In the genomic region with DNA sequence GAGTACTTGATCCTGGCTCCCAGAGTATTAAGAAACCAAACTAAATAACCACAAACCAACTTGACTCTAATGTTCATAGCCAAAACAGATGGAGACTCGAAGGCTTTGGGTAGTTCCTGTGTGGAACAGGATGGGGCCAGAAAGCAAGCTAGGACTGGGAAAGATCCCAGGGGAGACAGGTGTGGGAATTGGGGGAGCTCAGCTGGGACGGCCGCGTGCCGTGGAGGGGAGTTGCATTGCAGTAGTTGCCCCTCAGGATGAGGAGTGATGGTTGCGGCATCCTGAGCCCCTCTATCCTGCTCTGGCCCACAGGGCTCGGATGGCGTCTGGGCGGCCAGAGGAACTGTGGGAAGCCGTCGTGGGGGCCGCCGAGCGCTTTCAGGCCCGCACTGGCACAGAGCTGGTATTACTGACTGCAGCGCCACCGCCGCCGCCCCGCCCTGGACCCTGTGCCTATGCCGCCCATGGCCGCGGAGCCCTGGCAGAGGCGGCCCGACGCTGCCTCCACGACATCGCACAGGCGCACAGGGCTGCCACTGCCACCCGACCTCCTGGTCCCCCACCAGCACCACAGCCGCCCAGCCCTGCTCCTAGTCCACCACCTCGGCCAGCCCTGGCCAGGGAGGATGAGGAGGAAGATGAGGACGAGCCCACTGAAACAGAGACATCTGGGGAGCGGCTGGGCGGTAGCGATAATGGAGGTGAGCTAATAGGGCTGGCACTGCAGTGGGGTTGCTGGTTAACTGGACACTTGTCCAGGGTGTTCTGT, we compare ENCODE assay signal across 13 mouse cellular contexts. TPM values are rescaled to one million over a fixed set of nuclear protein-coding genes. Genes with fewer than 3 reads are reported as not detected.
DNase-seq lines count a peak whose midpoint lies in the region; ATAC-seq and TF ChIP-seq lines count a peak whose summit lies in the region.
"Had no signal": no experiment of that assay in that cellular context is flagged by ENCODE, and none has a peak within 500 bp of the region (broad histone marks: within the 10 kb centered on the region; RNA-seq: fewer than 3 reads in every experiment).

No protein-coding gene starts in this region.

- H3K4me2 ChIP-seq in forebrain, embryonic 12.5 days, result no peak overlapping the region
- no peak overlapping the region for H3K4me2 ChIP-seq in forebrain, postnatal 0 days (ENCODE audit: low read depth)
- peak overlapping the region; percentile 93 for H3K4me2 ChIP-seq in liver, embryonic 11.5 days
- no peak overlapping the region for H3K4me2 ChIP-seq in liver, postnatal 0 days (ENCODE audit: low read depth, low read length)

- H3K27me3 ChIP-seq in forebrain, embryonic 12.5 days, result no peaks in the 10 kb centered on the region
- H3K27me3 ChIP-seq in forebrain, postnatal 0 days (ENCODE audit: insufficient read depth, low read length), result no peaks in the 10 kb centered on the region
- no peaks in the 10 kb centered on the region for H3K27me3 ChIP-seq in liver, embryonic 11.5 days (replicated peaks; ENCODE audit: control insufficient read depth, insufficient read depth, low read length)
- no peaks in the 10 kb centered on the region for H3K27me3 ChIP-seq in liver, postnatal 0 days (ENCODE audit: insufficient read depth, low read length)
- H3K27me3 ChIP-seq in G1E (ENCODE audit: insufficient read depth, low read length), result no peaks in the 10 kb centered on the region
- H3K27me3 ChIP-seq in limb, embryonic 10.5 days (ENCODE audit: low read depth, poor library complexity, severe bottlenecking), result no peaks in the 10 kb centered on the region
- H3K27me3 ChIP-seq: CH12.LX; lung, embryonic 15.5 days had no signal

- 91% methylated on average over 36 of the region's 36 CpGs for WGBS in forebrain, embryonic 12.5 days
- WGBS in forebrain, postnatal 0 days, result 91% methylated on average over 36 of the region's 36 CpGs
- 87% methylated on average over 36 of the region's 36 CpGs for WGBS in liver, embryonic 11.5 days
- 91% methylated on average over 34 of the region's 36 CpGs for WGBS in liver, postnatal 0 days (ENCODE audit: insufficient replicate concordance)
- WGBS in limb, embryonic 10.5 days, result 91% methylated on average over 36 of the region's 36 CpGs

- TF ChIP-seq EP300 in liver, postnatal 0 days (IDR thresholded peaks at IDR 0.05; ENCODE audit: low read depth), result no peak

- DNase-seq in forebrain, postnatal 0 days, result no peak
- no peak for DNase-seq in liver, embryonic 11.5 days (ENCODE audit: low spot score)
- no peak for DNase-seq in liver, postnatal 0 days
- no peak for DNase-seq in G1E (ENCODE audit: low spot score)
- no peak for DNase-seq in limb, embryonic 10.5 days (ENCODE audit: low spot score)
- DNase-seq in lung, postnatal 36 days, result no peak
- DNase-seq: adrenal gland, postnatal 14 days; heart, postnatal 10 days; kidney, postnatal 4 days; layer of hippocampus, postnatal 36 days had no signal

- no peak overlapping the region for H3K9ac ChIP-seq in forebrain, embryonic 12.5 days
- H3K9ac ChIP-seq in forebrain, postnatal 0 days, result no peak overlapping the region
- peak overlapping the region; percentile 38; the same call in 1 of the 2 replicates for H3K9ac ChIP-seq in liver, embryonic 11.5 days (ENCODE audit: low read depth, low read length)
- no peak overlapping the region for H3K9ac ChIP-seq in liver, postnatal 0 days (replicated peaks)
- H3K9ac ChIP-seq: lung, embryonic 15.5 days had no signal

- H3K36me3 ChIP-seq in forebrain, embryonic 12.5 days (replicated peaks), result peaks cover 13% of the 10 kb centered on the region
- H3K36me3 ChIP-seq in forebrain, postnatal 0 days (ENCODE audit: insufficient read depth), result peaks cover 7% of the 10 kb centered on the region
- H3K36me3 ChIP-seq in liver, embryonic 11.5 days (ENCODE audit: control insufficient read depth, insufficient read depth, low read length), result peaks cover 8% of the 10 kb centered on the region; the same call in 1 of the 2 replicates
- H3K36me3 ChIP-seq in liver, postnatal 0 days (replicated peaks; ENCODE audit: insufficient read depth, low read length), result 0 out of 2 replicates have a peak, but pooled peaks cover 2% of the 10 kb centered on the region
- H3K36me3 ChIP-seq in G1E (replicated peaks), result peaks cover 63% of the 10 kb centered on the region
- H3K36me3 ChIP-seq in limb, embryonic 10.5 days, result peaks cover 23% of the 10 kb centered on the region

- TF ChIP-seq CTCF in forebrain, postnatal 0 days (IDR thresholded peaks at IDR 0.05; ENCODE audit: low read depth), result no peak
- no peak for TF ChIP-seq CTCF in liver, postnatal 0 days (IDR thresholded peaks at IDR 0.05; ENCODE audit: low read depth)
- TF ChIP-seq CTCF in G1E (IDR thresholded peaks at IDR 0.05; ENCODE audit: low read depth, low read length), result no peak

- peaks cover 55% of the 10 kb centered on the region for H3K4me1 ChIP-seq in forebrain, embryonic 12.5 days
- H3K4me1 ChIP-seq in forebrain, postnatal 0 days (ENCODE audit: insufficient read depth), result peaks cover 10% of the 10 kb centered on the region; the same call in 1 of the 2 replicates
- H3K4me1 ChIP-seq in liver, embryonic 11.5 days (replicated peaks; ENCODE audit: control insufficient read depth, insufficient read depth, low read length), result peaks cover 45% of the 10 kb centered on the region
- H3K4me1 ChIP-seq in liver, postnatal 0 days (ENCODE audit: insufficient read depth), result peaks cover 57% of the 10 kb centered on the region
- H3K4me1 ChIP-seq in G1E (ENCODE audit: insufficient read depth, low read depth, low read length), result peaks cover 80% of the 10 kb centered on the region
- H3K4me1 ChIP-seq in limb, embryonic 10.5 days, result peaks cover 61% of the 10 kb centered on the region

- H3K4me3 ChIP-seq in forebrain, embryonic 12.5 days (replicated peaks), result peak overlapping the region; percentile 4; the same call in 1 of the 2 replicates
- H3K4me3 ChIP-seq in forebrain, postnatal 0 days (ENCODE audit: low read depth, low read length), result no peak overlapping the region
- no peak overlapping the region; the same call in 1 of the 2 replicates for H3K4me3 ChIP-seq in liver, embryonic 11.5 days (ENCODE audit: low read depth, low read length)
- no peak overlapping the region for H3K4me3 ChIP-seq in liver, postnatal 0 days (ENCODE audit: low read depth, low read length)
- peak overlapping the region; percentile 20; the same call in 1 of the 2 replicates for H3K4me3 ChIP-seq in G1E (ENCODE audit: low read depth, low read length)
- H3K4me3 ChIP-seq in limb, embryonic 10.5 days, result 0 out of 2 replicates have a peak overlapping the region, but pooled peaks have one; percentile 7

- no peaks in the 10 kb centered on the region for H3K9me3 ChIP-seq in forebrain, embryonic 12.5 days
- no peaks in the 10 kb centered on the region for H3K9me3 ChIP-seq in forebrain, postnatal 0 days (ENCODE audit: low read length)
- no peaks in the 10 kb centered on the region for H3K9me3 ChIP-seq in liver, embryonic 11.5 days (ENCODE audit: control insufficient read depth, low read length)
- no peaks in the 10 kb centered on the region for H3K9me3 ChIP-seq in liver, postnatal 0 days (ENCODE audit: low read length)
- H3K9me3 ChIP-seq in G1E (replicated peaks), result peaks cover 11% of the 10 kb centered on the region
- H3K9me3 ChIP-seq in limb, embryonic 10.5 days (replicated peaks), result no peaks in the 10 kb centered on the region
- H3K9me3 ChIP-seq: lung, embryonic 15.5 days had no signal

- ATAC-seq in forebrain, embryonic 12.5 days (ENCODE audit: low FRiP score), result no peak
- no peak for ATAC-seq in forebrain, postnatal 0 days
- ATAC-seq in liver, embryonic 11.5 days (replicated peaks; ENCODE audit: low FRiP score), result no peak
- ATAC-seq in liver, postnatal 0 days, result no peak
- no peak for ATAC-seq in G1E (ENCODE audit: extremely low read depth, insufficient number of reproducible peaks, low FRiP score, poor library complexity, severe bottlenecking)

- no peak overlapping the region for H3K27ac ChIP-seq in forebrain, embryonic 12.5 days
- H3K27ac ChIP-seq in forebrain, postnatal 0 days (ENCODE audit: low read depth, low read length), result no peak overlapping the region
- peak overlapping the region; percentile 45 for H3K27ac ChIP-seq in liver, embryonic 11.5 days (ENCODE audit: low read depth, low read length)
- H3K27ac ChIP-seq in liver, postnatal 0 days (ENCODE audit: low read depth), result no peak overlapping the region
- peak overlapping the region; percentile 17; the same call in 1 of the 2 replicates for H3K27ac ChIP-seq in limb, embryonic 10.5 days
- H3K27ac ChIP-seq: lung, embryonic 15.5 days had no signal

RNA-seq across cellular contexts. Expression of a gene that starts 3.6 kb away (rescaled TPM):
- polyA plus RNA-seq in forebrain, embryonic 12.5 days (2016; fragmentation: Nextera tagmentation; extraction: Ambion mirVana), result 80.7 and 83.8 TPM in 2 replicates
- 71.9 and 378 TPM in 2 replicates for total RNA-seq in forebrain, postnatal 0 days (2014; rRNA removed)
- 87.8 and 115 TPM in 2 replicates for polyA plus RNA-seq in forebrain, postnatal 0 days (2015; fragmentation: Nextera tagmentation; extraction: Ambion mirVana)
- 50.5 and 53.3 TPM in 2 replicates for polyA plus RNA-seq in liver, embryonic 11.5 days (2014; fragmentation: Nextera tagmentation; extraction: Ambion mirVana)
- 28.2 and 30.5 TPM in 2 replicates for polyA plus RNA-seq in liver, postnatal 0 days (2015; fragmentation: Nextera tagmentation; extraction: Ambion mirVana)
- total RNA-seq in G1E (2014; fragmentation: Nextera tagmentation) (32.3 and 33.5 TPM in 2 replicates), G1E (2017) (25.7 and 33.5 TPM in 2 replicates)
- 65.4 and 75.7 TPM in 2 replicates for polyA plus RNA-seq in G1E (2012)
- polyA plus RNA-seq in limb, embryonic 10.5 days (2016; fragmentation: Nextera tagmentation; extraction: Ambion mirVana), result 71.4 and 75.2 TPM in 2 replicates

RNA-seq across cellular contexts. Expression of a gene that starts 3.7 kb away (rescaled TPM):
- 95.2 and 96.0 TPM in 2 replicates for polyA plus RNA-seq in forebrain, embryonic 12.5 days (2016; fragmentation: Nextera tagmentation; extraction: Ambion mirVana)
- total RNA-seq in forebrain, postnatal 0 days (2014; rRNA removed), result 89.9 and 109 TPM in 2 replicates
- polyA plus RNA-seq in forebrain, postnatal 0 days (2015; fragmentation: Nextera tagmentation; extraction: Ambion mirVana), result 105 and 112 TPM in 2 replicates
- polyA plus RNA-seq in liver, embryonic 11.5 days (2014; fragmentation: Nextera tagmentation; extraction: Ambion mirVana), result 46.5 and 53.9 TPM in 2 replicates
- 36.9 and 38.6 TPM in 2 replicates for polyA plus RNA-seq in liver, postnatal 0 days (2015; fragmentation: Nextera tagmentation; extraction: Ambion mirVana)
- 13.3 and 14.4 TPM in 2 replicates for total RNA-seq in G1E (2014; fragmentation: Nextera tagmentation)
- 23.7 and 32.5 TPM in 2 replicates for total RNA-seq in G1E (2017)
- polyA plus RNA-seq in G1E (2012), result 290 and 566 TPM in 2 replicates
- 96.4 and 99.6 TPM in 2 replicates for polyA plus RNA-seq in limb, embryonic 10.5 days (2016; fragmentation: Nextera tagmentation; extraction: Ambion mirVana)

RNA-seq across cellular contexts. Expression of a gene that starts 4.5 kb away (rescaled TPM):
- 37.8 and 39.1 TPM in 2 replicates for polyA plus RNA-seq in forebrain, embryonic 12.5 days (2016; fragmentation: Nextera tagmentation; extraction: Ambion mirVana)
- 30.5 and 31.0 TPM in 2 replicates for total RNA-seq in forebrain, postnatal 0 days (2014; rRNA removed)
- polyA plus RNA-seq in forebrain, postnatal 0 days (2015; fragmentation: Nextera tagmentation; extraction: Ambion mirVana), result 27.2 and 29.8 TPM in 2 replicates
- 30.9 and 32.5 TPM in 2 replicates for polyA plus RNA-seq in liver, embryonic 11.5 days (2014; fragmentation: Nextera tagmentation; extraction: Ambion mirVana)
- polyA plus RNA-seq in liver, postnatal 0 days (2015; fragmentation: Nextera tagmentation; extraction: Ambion mirVana), result 25.6 and 27.9 TPM in 2 replicates
- total RNA-seq in G1E (2014; fragmentation: Nextera tagmentation) (20.5 and 35.8 TPM in 2 replicates), G1E (2017) (28.2 and 36.2 TPM in 2 replicates)
- 33.0 and 35.9 TPM in 2 replicates for polyA plus RNA-seq in G1E (2012)
- 37.5 and 43.1 TPM in 2 replicates for polyA plus RNA-seq in limb, embryonic 10.5 days (2016; fragmentation: Nextera tagmentation; extraction: Ambion mirVana)

RNA-seq across cellular contexts. Expression of a gene that starts 17.1 kb away (rescaled TPM):
- 595 and 609 TPM in 2 replicates for polyA plus RNA-seq in forebrain, embryonic 12.5 days (2016; fragmentation: Nextera tagmentation; extraction: Ambion mirVana)
- total RNA-seq in forebrain, postnatal 0 days (2014; rRNA removed), result 404 and 498 TPM in 2 replicates
- polyA plus RNA-seq in forebrain, postnatal 0 days (2015; fragmentation: Nextera tagmentation; extraction: Ambion mirVana), result 495 and 513 TPM in 2 replicates
- polyA plus RNA-seq in liver, embryonic 11.5 days (2014; fragmentation: Nextera tagmentation; extraction: Ambion mirVana), result 162 and 164 TPM in 2 replicates
- polyA plus RNA-seq in liver, postnatal 0 days (2015; fragmentation: Nextera tagmentation; extraction: Ambion mirVana), result 43.5 and 49.8 TPM in 2 replicates
- 65.9 and 75.4 TPM in 2 replicates for total RNA-seq in G1E (2014; fragmentation: Nextera tagmentation)
- 27.2 and 33.2 TPM in 2 replicates for total RNA-seq in G1E (2017)
- polyA plus RNA-seq in G1E (2012), result 145 and 150 TPM in 2 replicates
- 434 and 504 TPM in 2 replicates for polyA plus RNA-seq in limb, embryonic 10.5 days (2016; fragmentation: Nextera tagmentation; extraction: Ambion mirVana)

RNA-seq across cellular contexts. Expression of a gene that starts 36.0 kb away (rescaled TPM):
- polyA plus RNA-seq in forebrain, embryonic 12.5 days (2016; fragmentation: Nextera tagmentation; extraction: Ambion mirVana), result 6.9 and 7.1 TPM in 2 replicates
- total RNA-seq in forebrain, postnatal 0 days (2014; rRNA removed), result 10.1 and 15.9 TPM in 2 replicates
- 3.9 and 4.7 TPM in 2 replicates for polyA plus RNA-seq in forebrain, postnatal 0 days (2015; fragmentation: Nextera tagmentation; extraction: Ambion mirVana)
- polyA plus RNA-seq in liver, embryonic 11.5 days (2014; fragmentation: Nextera tagmentation; extraction: Ambion mirVana), result 3.9 and 4.2 TPM in 2 replicates
- 66.6 and 72.5 TPM in 2 replicates for polyA plus RNA-seq in liver, postnatal 0 days (2015; fragmentation: Nextera tagmentation; extraction: Ambion mirVana)
- total RNA-seq in G1E (2014; fragmentation: Nextera tagmentation) (37.7 and 58.5 TPM in 2 replicates), G1E (2017) (5.2 and 8.6 TPM in 2 replicates)
- polyA plus RNA-seq in G1E (2012), result 282 and 396 TPM in 2 replicates
- 3.1 and 3.4 TPM in 2 replicates for polyA plus RNA-seq in limb, embryonic 10.5 days (2016; fragmentation: Nextera tagmentation; extraction: Ambion mirVana)

Comparison
In these comparisons a context has a peak if more than half of its experiments do, and no peak if none do; other contexts are left out.
1. H3K27ac ChIP-seq: peak in liver, embryonic 11.5 days (single experiment) and limb, embryonic 10.5 days (single experiment); none in forebrain, embryonic 12.5 days (single experiment), forebrain, postnatal 0 days (single experiment) and liver, postnatal 0 days (single experiment).
2. H3K4me3 ChIP-seq: peak in forebrain, embryonic 12.5 days (single experiment), G1E (single experiment) and limb, embryonic 10.5 days (single experiment); none in forebrain, postnatal 0 days (single experiment), liver, embryonic 11.5 days (single experiment) and liver, postnatal 0 days (single experiment).